In genomic region chr2:4509739-4510138, GRCm38 (mm10) we compare ENCODE assay signal across 8 mouse cellular contexts.
DNase-seq lines count a peak whose midpoint lies in the region; ATAC-seq lines count a peak whose summit lies in the region.

No protein-coding gene starts in this region.

- DNase-seq in embryonic facial prominence, embryonic 10.5 days (ENCODE audit: low spot score): no peak
- DNase-seq in lung, postnatal 14 days: no peak
- DNase-seq in gastrocnemius, postnatal 4 days (ENCODE audit: low spot score in 2 of 2): no peak
- DNase-seq in ovary, adult 18-20 months (ENCODE audit: low spot score): no peak

- WGBS in embryonic facial prominence, embryonic 13.5 days: 74% methylated on average over 5 of the region's 5 CpGs
- 83% methylated on average over 5 of the region's 5 CpGs for WGBS in embryonic facial prominence, embryonic 10.5 days
- WGBS in lung, embryonic 15.5 days: 26% methylated on average over 5 of the region's 5 CpGs
- 33% methylated on average over 5 of the region's 5 CpGs for whole genome bisulfite sequencing in kidney, embryonic 16.5 days
- 39% methylated on average over 5 of the region's 5 CpGs for WGBS in neural tube, embryonic 14.5 days

- peaks cover 28% of the 10 kb centered on the region for H3K4me1 ChIP-seq in embryonic facial prominence, embryonic 13.5 days
- peaks cover 10% of the 10 kb centered on the region for H3K4me1 ChIP-seq in embryonic facial prominence, embryonic 10.5 days
- H3K4me1 ChIP-seq in lung, embryonic 15.5 days: peaks cover 26% of the 10 kb centered on the region
- peaks cover 32% of the 10 kb centered on the region for H3K4me1 ChIP-seq in kidney, embryonic 16.5 days (ENCODE audit: insufficient read depth, low read length)
- peaks cover 9% of the 10 kb centered on the region; the same call in 1 of the 2 replicates for H3K4me1 ChIP-seq in neural tube, embryonic 14.5 days (ENCODE audit: control insufficient read depth, insufficient read depth, low read length)

- ATAC-seq in embryonic facial prominence, embryonic 13.5 days (ENCODE audit: insufficient number of reproducible peaks, insufficient read depth, low FRiP score, low TSS enrichment, low read depth): no peak
- peak; percentile 40; the same call in 1 of the 2 replicates for ATAC-seq in lung, embryonic 15.5 days (ENCODE audit: borderline replicate concordance, extremely low read depth, low FRiP score, low TSS enrichment)
- ATAC-seq in kidney, embryonic 16.5 days (ENCODE audit: low FRiP score, low TSS enrichment): peak; percentile 84
- no peak for ATAC-seq in neural tube, embryonic 14.5 days (ENCODE audit: low read depth)

- no peaks in the 10 kb centered on the region for H3K27me3 ChIP-seq in embryonic facial prominence, embryonic 13.5 days
- no peaks in the 10 kb centered on the region for H3K27me3 ChIP-seq in embryonic facial prominence, embryonic 10.5 days (replicated peaks; ENCODE audit: low read depth, poor library complexity, severe bottlenecking)
- H3K27me3 ChIP-seq in lung, embryonic 15.5 days: no peaks in the 10 kb centered on the region
- H3K27me3 ChIP-seq in kidney, embryonic 16.5 days (ENCODE audit: insufficient read depth, low read length): no peaks in the 10 kb centered on the region
- no peaks in the 10 kb centered on the region for H3K27me3 ChIP-seq in neural tube, embryonic 14.5 days (ENCODE audit: control insufficient read depth, insufficient read depth, low read length)

- no peak overlapping the region for H3K4me2 ChIP-seq in embryonic facial prominence, embryonic 13.5 days
- H3K4me2 ChIP-seq in lung, embryonic 15.5 days: no peak overlapping the region
- H3K4me2 ChIP-seq in kidney, embryonic 16.5 days (replicated peaks; ENCODE audit: low read depth, low read length): peak overlapping the region; percentile 40; the same call in 1 of the 2 replicates
- H3K4me2 ChIP-seq in neural tube, embryonic 14.5 days (ENCODE audit: low read depth, low read length): no peak overlapping the region

- H3K36me3 ChIP-seq in embryonic facial prominence, embryonic 13.5 days: peaks cover 28% of the 10 kb centered on the region
- peaks cover 45% of the 10 kb centered on the region for H3K36me3 ChIP-seq in embryonic facial prominence, embryonic 10.5 days (replicated peaks)
- no peaks in the 10 kb centered on the region for H3K36me3 ChIP-seq in lung, embryonic 15.5 days
- 0 out of 2 replicates have a peak, but pooled peaks cover 6% of the 10 kb centered on the region for H3K36me3 ChIP-seq in kidney, embryonic 16.5 days (ENCODE audit: insufficient read depth, low read length)
- no peaks in the 10 kb centered on the region for H3K36me3 ChIP-seq in neural tube, embryonic 14.5 days (ENCODE audit: control insufficient read depth, insufficient read depth, low read length)

- no peaks in the 10 kb centered on the region for H3K9me3 ChIP-seq in embryonic facial prominence, embryonic 13.5 days
- no peaks in the 10 kb centered on the region for H3K9me3 ChIP-seq in embryonic facial prominence, embryonic 10.5 days
- H3K9me3 ChIP-seq in lung, embryonic 15.5 days: no peaks in the 10 kb centered on the region
- no peaks in the 10 kb centered on the region for H3K9me3 ChIP-seq in kidney, embryonic 16.5 days (ENCODE audit: low read length)
- no peaks in the 10 kb centered on the region for H3K9me3 ChIP-seq in neural tube, embryonic 14.5 days (ENCODE audit: control insufficient read depth, low read length)

- peak overlapping the region; percentile 33; the same call in 1 of the 2 replicates for H3K27ac ChIP-seq in embryonic facial prominence, embryonic 13.5 days
- H3K27ac ChIP-seq in embryonic facial prominence, embryonic 10.5 days (replicated peaks): no peak overlapping the region
- peak overlapping the region; percentile 71 for H3K27ac ChIP-seq in lung, embryonic 15.5 days
- peak overlapping the region; percentile 87 for H3K27ac ChIP-seq in kidney, embryonic 16.5 days (ENCODE audit: low read length)
- H3K27ac ChIP-seq in neural tube, embryonic 14.5 days (ENCODE audit: low read depth, low read length): peak overlapping the region; percentile 53; the same call in 1 of the 2 replicates

- no peak overlapping the region for H3K4me3 ChIP-seq in embryonic facial prominence, embryonic 13.5 days
- no peak overlapping the region for H3K4me3 ChIP-seq in embryonic facial prominence, embryonic 10.5 days
- no peak overlapping the region for H3K4me3 ChIP-seq in lung, embryonic 15.5 days
- H3K4me3 ChIP-seq in kidney, embryonic 16.5 days (ENCODE audit: low read length): no peak overlapping the region
- H3K4me3 ChIP-seq in neural tube, embryonic 14.5 days (ENCODE audit: low read depth, low read length): no peak overlapping the region

- H3K9ac ChIP-seq in embryonic facial prominence, embryonic 13.5 days: no peak overlapping the region
- H3K9ac ChIP-seq in lung, embryonic 15.5 days: no peak overlapping the region
- 0 out of 2 replicates have a peak overlapping the region, but pooled peaks have one; percentile 4 for H3K9ac ChIP-seq in kidney, embryonic 16.5 days (replicated peaks; ENCODE audit: low read length)
- H3K9ac ChIP-seq in neural tube, embryonic 14.5 days (replicated peaks; ENCODE audit: low read depth, low read length): no peak overlapping the region

Comparison
In these comparisons a context has a peak if more than half of its experiments do, and no peak if none do; other contexts are left out.
1. ATAC-seq: peak in lung, embryonic 15.5 days (single experiment) and kidney, embryonic 16.5 days (single experiment); none in embryonic facial prominence, embryonic 13.5 days (single experiment) and neural tube, embryonic 14.5 days (single experiment).